Mouse (Mus musculus) cerebellum, adult 2 months (tissue): Measurements from ENCODE around the gene Rreb1.

ENCODE experiments used
- CTCF ChIP-seq: fragments of 200-500 bp; IDR thresholded peaks from 2 replicates; pipeline ENCODE4 v1.5.1; 2011; ENCODE audit warnings: low read depth, mild to moderate bottlenecking, control low read depth, low read length, moderate library complexity, borderline replicate concordance; ENCODE audit not compliant: insufficient read depth
- POLR2A ChIP-seq: fragments of 200-500 bp; IDR thresholded peaks from 2 replicates; pipeline ENCODE4 v1.6.1; 2011; ENCODE audit warnings: low read length, control low read depth, borderline replicate concordance; ENCODE audit not compliant: insufficient read depth

- TF ChIP-seq CTCF (no peak), POLR2A (no peak)
Observed at GRCm38 (mm10) chr13:37876836-37877235, 98.6 kb downstream of the Rreb1 start.
